Mouse (Mus musculus): ENCODE results near the gene Tdp2.
"Not testable (repeated sequence)": the region's sequence is repeated elsewhere in the genome, so short reads cannot be mapped to it uniquely, and the experiment has no call there.

Gene Tdp2

GRCm38 (mm10) chr13:24825587-24825986 lies 5.9 kb upstream of the Tdp2 start:
- no peak for DNase-seq

- no peak for DNase-seq
Observed at GRCm38 (mm10) chr13:24826116-24826515, 5.4 kb upstream of the Tdp2 start.

DNA sequence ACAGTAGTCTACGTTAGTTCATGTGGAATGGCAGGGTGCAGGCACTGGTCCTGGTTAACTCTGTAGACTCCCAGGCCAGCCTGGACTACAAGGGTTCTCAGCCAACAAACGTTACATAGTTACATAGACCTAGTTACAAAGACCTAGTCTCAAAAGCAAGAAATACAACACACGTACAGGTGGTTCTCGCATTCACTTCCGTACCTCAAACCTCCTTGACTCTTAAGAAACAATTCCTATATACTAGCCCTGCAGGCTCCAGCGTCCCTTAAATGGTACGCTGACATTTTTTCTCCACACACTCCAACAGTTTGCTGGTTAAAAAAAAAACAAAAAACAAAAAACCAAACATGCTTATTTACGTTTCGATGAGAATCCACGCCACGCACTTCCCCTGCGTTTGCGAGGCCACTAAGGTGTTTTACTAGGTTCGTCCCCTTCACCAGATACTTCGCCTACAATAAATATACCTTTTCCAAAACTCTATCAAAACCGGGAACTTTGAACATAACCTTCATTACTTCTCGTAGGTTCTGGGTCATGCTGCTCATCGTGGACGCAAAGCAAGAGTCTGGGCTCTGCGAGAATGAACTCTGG lies 625 bp upstream of the Tdp2 start:
- DNase-seq, result peak; percentile 30

DNA sequence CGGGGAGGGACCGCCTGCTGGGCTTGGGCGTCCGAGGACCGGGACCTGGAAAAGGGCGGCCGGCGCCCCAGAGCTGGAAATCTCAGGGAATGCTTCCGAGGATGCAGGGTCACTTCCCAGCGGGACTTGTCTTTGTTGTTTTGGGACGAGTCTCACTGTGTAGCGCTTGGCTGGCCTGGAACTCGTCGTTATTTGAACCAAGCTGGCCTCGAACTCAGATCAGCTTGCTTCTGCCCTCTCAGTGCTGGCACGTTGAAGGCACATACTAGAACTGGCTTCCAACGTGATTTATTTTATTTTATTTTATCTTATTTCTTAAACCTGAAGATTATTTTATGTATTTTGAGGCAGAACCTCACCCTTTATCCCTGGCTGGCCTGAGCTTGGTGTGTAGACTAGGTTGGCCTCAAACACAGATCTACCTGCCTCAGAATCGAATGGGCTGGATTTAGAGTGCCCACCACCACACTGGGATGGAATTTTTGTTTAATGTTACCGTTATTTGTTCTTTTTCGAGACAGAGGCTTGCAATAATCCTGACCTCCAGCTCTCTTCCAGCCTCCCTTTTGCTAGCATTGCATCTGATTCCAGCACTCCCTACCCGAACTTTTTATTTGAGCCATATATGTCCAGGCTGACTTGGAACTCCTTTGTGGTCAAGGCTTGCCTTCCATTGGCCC lies 792 bp downstream of the Tdp2 start:
- DNase-seq, result no peak

GRCm38 (mm10) chr13:24832811-24833155 lies 1.3 kb downstream of the Tdp2 start:
- DNase-seq, result no peak

DNA sequence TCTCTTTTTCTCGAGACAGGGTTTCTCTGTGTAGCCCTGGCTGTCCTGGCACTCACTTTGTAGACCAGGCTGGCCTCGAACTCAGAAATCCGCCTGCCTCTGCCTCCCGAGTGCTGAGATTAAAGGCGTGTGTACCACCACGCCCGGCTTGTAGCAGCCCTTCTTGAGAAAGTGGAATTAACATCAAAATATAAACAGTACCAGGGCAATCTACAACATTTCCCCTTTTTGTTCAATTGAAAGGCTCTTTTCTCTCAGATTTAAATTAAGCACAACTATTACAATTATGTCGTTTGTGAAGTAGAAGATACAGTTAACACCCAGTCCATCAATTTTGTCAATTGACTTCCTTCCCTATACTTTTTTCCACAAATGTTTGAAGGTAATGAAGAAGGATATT lies 6.3 kb downstream of the Tdp2 start:
- DNase-seq, result not testable (repeated sequence)

DNA sequence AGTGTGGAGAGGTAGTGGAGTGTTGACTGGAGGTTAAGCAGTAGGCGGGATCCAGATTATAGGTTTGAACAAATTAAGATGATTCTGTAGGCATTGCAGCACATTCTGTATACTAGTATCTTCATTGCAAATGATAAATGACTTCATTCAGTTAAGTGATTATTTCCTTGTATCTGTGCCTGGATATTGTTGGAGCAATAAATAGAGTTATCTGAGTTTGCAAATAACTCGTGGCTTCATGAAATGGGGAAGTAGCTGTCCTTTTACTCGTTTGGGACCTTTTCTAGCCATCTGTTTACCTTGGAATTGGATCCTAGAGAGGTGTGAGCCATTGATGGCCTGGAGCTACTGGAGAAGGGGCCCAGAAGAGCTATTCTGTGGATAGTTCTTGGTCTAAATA lies 8.4 kb downstream of the Tdp2 start:
- DNase-seq, result no peak

- no peak for DNase-seq
Observed at GRCm38 (mm10) chr13:24841702-24842101, 10.2 kb downstream of the Tdp2 start.

- DNase-seq, result peak; percentile 52
Observed at GRCm38 (mm10) chr13:24844983-24845955, 13.8 kb downstream of the Tdp2 start, which contains the start of gene D130043K22Rik. D130043K22Rik (plus strand) TSS chr13:24845135.

GRCm38 (mm10) chr13:24849318-24849717 lies 17.8 kb downstream of the Tdp2 start:
- no peak for DNase-seq

DNA sequence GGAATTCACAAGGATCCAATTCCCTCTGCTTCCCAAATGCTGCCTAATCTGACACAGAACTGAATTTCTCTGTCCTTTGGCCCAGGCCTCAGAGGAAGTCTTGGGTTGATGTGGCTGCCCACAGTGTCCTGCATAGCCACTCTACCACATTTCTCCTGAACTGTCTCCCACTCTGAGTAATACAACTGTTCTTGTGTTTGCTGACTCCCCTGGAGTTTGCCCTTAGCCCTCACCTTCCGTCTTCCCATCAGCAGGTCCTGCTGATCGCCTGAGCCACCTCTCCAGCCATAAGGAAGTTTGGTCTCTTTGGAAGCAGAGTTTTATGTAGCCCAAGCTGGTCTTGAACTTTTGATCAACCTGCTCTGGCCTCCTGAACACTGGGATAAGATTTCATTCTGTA lies 20.5 kb downstream of the Tdp2 start:
- no peak for DNase-seq

- DNase-seq, result no peak
Observed at GRCm38 (mm10) chr13:24852570-24852969, 21.1 kb downstream of the Tdp2 start.

GRCm38 (mm10) chr13:24859115-24859514 lies 27.6 kb downstream of the Tdp2 start:
- no peak for DNase-seq

DNA sequence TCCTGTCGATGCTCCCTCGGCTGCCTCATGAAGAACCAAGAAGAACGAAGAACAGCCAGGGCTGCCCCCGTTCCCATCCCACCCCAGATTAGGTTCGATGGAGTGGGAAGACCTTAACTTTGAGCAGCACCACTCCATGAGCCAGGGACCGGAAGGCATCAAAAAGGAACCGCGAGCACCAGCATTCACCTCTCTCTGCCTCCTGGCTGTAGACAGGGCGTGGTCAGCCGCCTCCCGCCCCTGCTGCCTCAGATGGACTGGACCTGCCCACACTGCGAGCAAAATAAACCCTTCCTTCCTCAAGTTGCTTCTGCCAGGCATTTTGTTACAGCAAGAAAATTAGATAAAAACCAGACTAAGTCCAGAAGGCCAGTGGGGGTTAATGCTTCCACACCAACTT lies 29.6 kb downstream of the Tdp2 start:
- DNase-seq, result no peak

GRCm38 (mm10) chr13:24862021-24862420 lies 30.5 kb downstream of the Tdp2 start:
- no peak for DNase-seq

DNA sequence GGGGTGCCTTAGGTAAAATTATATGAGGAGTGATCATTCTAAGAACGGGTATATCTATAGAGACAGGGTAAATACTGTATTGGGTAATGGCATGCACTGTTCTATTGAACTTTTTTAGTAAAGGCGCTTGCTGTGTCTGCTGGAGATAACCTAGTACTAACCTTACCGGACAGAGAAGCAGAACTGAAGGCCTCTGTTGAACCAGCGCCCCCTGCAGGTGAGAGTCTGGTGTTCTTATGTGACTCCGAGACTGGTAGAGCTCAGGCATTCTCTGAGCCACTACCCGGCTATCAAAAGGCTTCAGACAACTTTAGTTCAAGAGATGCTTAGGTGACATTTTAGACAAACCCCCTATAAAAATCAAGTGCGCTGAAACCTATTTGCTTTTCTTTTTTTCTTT lies 31.0 kb downstream of the Tdp2 start:
- DNase-seq, result peak; percentile 78

- no peak for DNase-seq
Observed at GRCm38 (mm10) chr13:24866430-24867402, 35.2 kb downstream of the Tdp2 start.

GRCm38 (mm10) chr13:24867789-24868188 lies 36.3 kb downstream of the Tdp2 start:
- no peak for DNase-seq

DNA sequence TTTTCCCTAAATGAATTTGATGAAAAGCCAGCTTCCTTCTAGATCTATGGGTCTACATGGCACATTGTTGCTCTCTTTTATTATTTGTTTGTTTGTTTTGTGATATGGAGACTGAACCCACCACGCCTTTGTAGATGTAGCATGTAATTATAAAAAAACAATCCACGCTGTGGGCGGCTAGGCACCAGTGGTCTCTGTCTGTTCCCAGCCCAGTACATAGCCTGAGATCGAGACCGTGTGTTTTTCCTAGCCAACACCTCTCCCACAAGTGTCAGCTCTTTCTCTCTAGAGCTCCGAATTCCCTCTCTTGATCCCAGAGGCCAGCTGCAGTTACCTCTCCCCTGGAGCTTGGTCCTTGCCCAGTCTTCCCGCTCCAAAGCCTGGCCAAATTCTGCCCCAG lies 36.8 kb downstream of the Tdp2 start:
- DNase-seq, result no peak

DNA sequence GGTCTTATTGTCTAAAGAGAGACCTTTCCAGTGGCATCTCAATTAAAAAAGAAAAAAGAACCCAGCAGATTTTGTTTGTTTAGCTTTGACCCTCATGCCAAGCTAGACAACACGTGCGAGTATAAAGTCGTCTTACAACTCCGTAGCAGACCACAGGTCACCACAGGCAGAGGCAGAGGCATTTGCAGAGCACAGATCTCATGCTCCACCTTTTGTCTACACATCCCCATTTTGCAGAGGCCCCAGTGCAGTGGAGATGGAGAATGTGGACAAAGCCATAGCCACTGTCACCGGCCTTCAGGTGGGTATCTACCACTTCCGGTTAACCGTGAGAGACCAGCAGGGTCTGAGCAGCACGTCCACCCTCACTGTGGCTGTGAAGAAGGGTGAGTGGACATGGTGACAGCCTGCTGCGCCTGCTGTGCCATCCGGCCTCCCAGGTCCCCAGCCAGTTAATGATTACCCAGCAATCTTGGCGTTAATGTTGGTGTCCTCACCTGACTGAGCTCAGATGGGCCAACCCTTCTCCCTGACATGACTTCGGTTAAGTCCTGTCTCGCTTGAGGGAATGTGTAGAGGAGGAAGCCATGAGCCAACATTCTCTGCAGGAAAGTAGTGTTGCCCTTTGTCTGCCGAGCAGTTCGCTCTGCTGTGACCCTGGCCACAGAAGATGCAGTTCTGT lies 48.0 kb downstream of the Tdp2 start:
- no peak for DNase-seq

GRCm38 (mm10) chr13:24880208-24880607 lies 48.7 kb downstream of the Tdp2 start:
- no peak for DNase-seq

- DNase-seq, result no peak
Observed at GRCm38 (mm10) chr13:24880704-24881103, 49.2 kb downstream of the Tdp2 start.
